Mouse (Mus musculus) c-Kit-positive CD71-negative TER-119-negative erythroid progenitor cells, embryonic 14.5 days (primary cell): ENCODE measurements at regions not wholly inside any gene's neighbourhood (a gene's known extent, or its start where the extent isn't known, plus 50 kb on each side); places are given as distances from the start of the nearest gene placed in this dataset.

Source experiments
- DNase-seq: peaks from one replicate; pipeline ENCODE4 v3.0.0-alpha.2; 2013; ENCODE audit warnings: low read depth

- no peak for DNase-seq
These were observed 179.2 kb upstream of the Tas2r134 start for GRCm38 (mm10) chr2:51448121-51448520.

- DNase-seq: no peak
These were observed 179.7 kb upstream of the Tas2r134 start for GRCm38 (mm10) chr2:51447616-51448015.

- DNase-seq: no peak
These were observed 182.8 kb upstream of the Tas2r134 start for GRCm38 (mm10) chr2:51444386-51445080.

GRCm38 (mm10) chr2:51443946-51444345, 183.4 kb upstream of the Tas2r134 start:
- no peak for DNase-seq

- no peak for DNase-seq
These were observed 188.3 kb upstream of the Tas2r134 start for GRCm38 (mm10) chr2:51439047-51439446.

GRCm38 (mm10) chr2:51436590-51436989, 190.7 kb upstream of the Tas2r134 start:
- DNase-seq: no peak

GRCm38 (mm10) chr2:51431564-51431963, 195.7 kb upstream of the Tas2r134 start:
- DNase-seq: no peak

- DNase-seq: no peak
These were observed 197.6 kb upstream of the Tas2r134 start for GRCm38 (mm10) chr2:51429716-51430115.

GRCm38 (mm10) chr2:51422442-51422841, 204.9 kb upstream of the Tas2r134 start:
- no peak for DNase-seq

- DNase-seq: no peak
These were observed 209.2 kb upstream of the Tas2r134 start for GRCm38 (mm10) chr2:51417908-51418690.

- no peak for DNase-seq
These were observed 238.9 kb upstream of the Tas2r134 start for GRCm38 (mm10) chr2:51388390-51388789.

- DNase-seq: no peak
These were observed 238.2 kb upstream of the Rnd3 start for GRCm38 (mm10) chr2:51387136-51387535.

- peak; percentile 2 for DNase-seq
These were observed 227.7 kb upstream of the Rnd3 start for GRCm38 (mm10) chr2:51376597-51376996.

GRCm38 (mm10) chr2:51374636-51375035, 225.7 kb upstream of the Rnd3 start:
- DNase-seq: no peak

- no peak for DNase-seq
These were observed 223.9 kb upstream of the Rnd3 start for GRCm38 (mm10) chr2:51372771-51373170.

GRCm38 (mm10) chr2:51362825-51363616, 214.1 kb upstream of the Rnd3 start:
- no peak for DNase-seq

- DNase-seq: no peak
These were observed 206.4 kb upstream of the Rnd3 start for GRCm38 (mm10) chr2:51355281-51355680.

GRCm38 (mm10) chr2:51354800-51355199, 205.9 kb upstream of the Rnd3 start:
- DNase-seq: no peak

- DNase-seq: no peak
These were observed 200.7 kb upstream of the Rnd3 start for GRCm38 (mm10) chr2:51349614-51350013.

- DNase-seq: no peak
These were observed 199.9 kb upstream of the Rnd3 start for GRCm38 (mm10) chr2:51348774-51349173.

GRCm38 (mm10) chr2:51347086-51347485, 198.2 kb upstream of the Rnd3 start:
- no peak for DNase-seq

GRCm38 (mm10) chr2:51342421-51342820, 193.5 kb upstream of the Rnd3 start:
- no peak for DNase-seq

- DNase-seq: no peak
These were observed 185.5 kb upstream of the Rnd3 start for GRCm38 (mm10) chr2:51334437-51334836.
